Mouse (Mus musculus): ENCODE data around the gene Rps27l. TPM values are rescaled to one million over a fixed set of nuclear protein-coding genes. Genes with fewer than 3 reads are reported as not detected.

Gene Rps27l
- polyA plus RNA-seq, 1 experiment from 2014 or later: 777 TPM

DNA sequence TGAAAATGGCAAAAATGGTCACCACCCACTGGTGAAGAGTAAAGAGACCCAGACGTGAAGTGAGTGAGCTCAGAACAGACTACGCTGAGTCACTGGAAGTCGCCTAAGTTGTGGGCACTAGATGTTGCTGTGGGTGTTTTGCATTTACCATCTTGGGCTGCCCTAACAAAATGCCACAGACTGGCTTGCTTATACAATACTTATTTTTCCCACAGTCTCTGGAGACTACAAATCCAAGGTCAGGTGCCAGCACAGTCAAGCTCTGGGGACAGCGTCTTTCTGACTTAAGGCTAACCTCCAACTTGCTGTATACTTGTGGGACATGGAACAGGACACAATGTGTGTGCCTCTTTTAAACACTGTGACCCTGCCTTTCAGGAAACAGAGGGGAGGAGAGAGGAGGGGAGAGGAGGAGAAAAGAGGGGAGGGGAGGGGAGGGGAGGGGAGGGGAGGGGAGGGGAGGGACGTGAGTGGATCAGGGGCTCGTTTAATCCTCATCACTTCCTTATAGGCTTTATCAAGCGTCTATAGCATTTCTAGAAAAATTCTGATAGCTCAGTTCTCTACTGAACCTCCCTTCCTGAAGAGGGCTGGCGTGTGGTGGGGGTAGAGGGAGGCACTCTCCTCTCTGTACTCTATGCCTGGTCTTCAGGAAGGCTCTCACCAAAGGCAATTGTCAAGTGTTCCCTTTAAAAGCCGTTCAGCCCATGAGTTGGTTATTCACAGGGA, 45.3 kb downstream of the Rps27l start:
- WGBS: 66% methylated on average over 9 of the region's 9 CpGs
- Histone ChIP-seq H3K9me3 (no peaks in the 10 kb centered on the region), H3K27me3 (replicated peaks; ENCODE audit: low read depth, poor library complexity, severe bottlenecking) (no peaks in the 10 kb centered on the region)

DNA sequence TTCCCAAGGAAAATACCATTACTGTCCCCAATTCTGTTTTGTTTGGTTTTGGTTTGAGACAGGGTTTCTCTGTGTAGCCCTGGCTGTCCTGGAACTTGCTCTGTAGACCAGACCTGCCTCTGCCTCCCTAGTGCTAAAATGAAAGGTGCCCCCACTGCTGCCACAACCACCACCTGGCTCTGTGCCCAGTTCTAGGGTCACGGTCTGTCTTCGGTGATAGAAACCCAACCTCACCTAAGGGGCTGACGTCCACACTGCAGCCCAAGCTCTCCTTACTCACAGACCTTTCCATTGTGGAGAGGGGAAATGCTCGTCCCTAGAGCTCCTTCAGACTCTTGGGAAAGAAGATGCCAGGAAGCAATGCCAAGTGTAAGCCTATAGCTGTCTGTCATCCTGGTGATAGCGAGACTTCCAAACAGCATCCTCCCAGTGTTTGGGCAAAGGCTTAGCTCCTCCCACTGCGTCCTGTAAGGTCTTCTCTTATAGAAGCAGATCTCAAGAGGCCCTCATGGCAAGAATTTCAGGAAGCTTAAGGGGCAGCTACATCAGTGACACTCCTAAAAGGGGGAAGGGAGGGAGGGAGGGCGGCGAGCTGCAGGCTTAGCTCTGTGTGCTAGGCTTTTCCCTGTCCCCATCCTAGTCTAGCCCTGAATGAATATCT, 46.0 kb downstream of the Rps27l start:
- H3K9me3 ChIP-seq: no peaks in the 10 kb centered on the region
- DNase-seq (ENCODE audit: low spot score): no peak
- H3K27me3 ChIP-seq (replicated peaks; ENCODE audit: low read depth, poor library complexity, severe bottlenecking): no peaks in the 10 kb centered on the region
- no peak overlapping the region for H3K27ac ChIP-seq (replicated peaks)
- H3K36me3 ChIP-seq (replicated peaks): no peaks in the 10 kb centered on the region
- H3K4me3 ChIP-seq: no peak overlapping the region
- WGBS: 77% methylated on average over 8 of the region's 8 CpGs
- H3K4me1 ChIP-seq: peaks cover 29% of the 10 kb centered on the region

More for the DNA sequence above, 45.3 kb downstream of the Rps27l start:
- H3K4me1 ChIP-seq: peaks cover 32% of the 10 kb centered on the region
- H3K27ac ChIP-seq (replicated peaks): no peak overlapping the region
- no peaks in the 10 kb centered on the region for H3K36me3 ChIP-seq (replicated peaks)
- H3K4me3 ChIP-seq: no peak overlapping the region
- no peak for DNase-seq (ENCODE audit: low spot score)

Other genes with a start within 250 kb of the Rps27l start
- gene Car12, start 232.4 kb upstream of the Rps27l start, polyA plus RNA-seq (2016; fragmentation: Nextera tagmentation; extraction: Ambion mirVana): 5.6 and 6.5 TPM in 2 replicates
- 9.5 and 9.6 TPM in 2 replicates for gene Aph1b, start 150.6 kb upstream of the Rps27l start, polyA plus RNA-seq (2016; fragmentation: Nextera tagmentation; extraction: Ambion mirVana)
- 0.57 and 0.62 TPM in 2 replicates for gene Gm10647, start 149.0 kb upstream of the Rps27l start, polyA plus RNA-seq (2016; fragmentation: Nextera tagmentation; extraction: Ambion mirVana)
- 1.7 and 1.8 TPM in 2 replicates for gene Aph1c, start 111.4 kb upstream of the Rps27l start, polyA plus RNA-seq (2016; fragmentation: Nextera tagmentation; extraction: Ambion mirVana)
- 21.4 and 23.9 TPM in 2 replicates for gene Rab8b, start 26.4 kb upstream of the Rps27l start, polyA plus RNA-seq (2016; fragmentation: Nextera tagmentation; extraction: Ambion mirVana)
- 9.0 and 9.8 TPM in 2 replicates for gene Lactb, start 29.4 kb downstream of the Rps27l start, polyA plus RNA-seq (2016; fragmentation: Nextera tagmentation; extraction: Ambion mirVana)
- 331 and 369 TPM in 2 replicates for gene Tpm1, start 103.3 kb downstream of the Rps27l start, polyA plus RNA-seq (2016; fragmentation: Nextera tagmentation; extraction: Ambion mirVana)

Data from embryonic facial prominence, embryonic 10.5 days (tissue).